Comparison of ENCODE assay signal across 25 mouse cellular contexts in the genomic region with DNA sequence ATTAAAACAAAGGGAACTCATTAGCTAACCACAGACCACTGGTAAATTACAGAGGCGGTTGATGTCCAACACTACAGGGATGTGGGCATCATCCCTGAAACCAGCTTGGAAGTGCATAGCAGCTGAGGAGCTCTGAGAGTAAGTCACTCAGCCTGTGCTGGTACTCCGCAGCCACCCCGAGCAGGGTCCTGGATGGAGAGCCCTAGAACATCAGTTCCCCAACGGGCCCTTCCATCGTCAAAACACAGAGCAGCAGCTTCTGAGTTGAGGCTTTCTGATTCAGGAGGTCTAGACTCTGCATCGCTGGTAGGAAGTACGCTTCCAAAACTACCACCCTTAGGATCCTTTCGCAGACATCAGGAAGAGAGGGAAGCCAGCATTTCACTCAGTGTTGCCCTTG.
"Had no signal": no experiment of that assay in that cellular context is flagged by ENCODE, and none has a peak within 500 bp of the region (broad histone marks: within the 10 kb centered on the region; RNA-seq: fewer than 3 reads in every experiment).

No protein-coding gene starts in this region.

- H3K4me2 ChIP-seq: embryonic facial prominence, embryonic 12.5 days; embryonic facial prominence, embryonic 13.5 days; embryonic facial prominence, embryonic 15.5 days; forebrain, embryonic 12.5 days; forebrain, embryonic 13.5 days; forebrain, embryonic 15.5 days had no signal

- H3K27me3 ChIP-seq: embryonic facial prominence, embryonic 12.5 days; embryonic facial prominence, embryonic 13.5 days; embryonic facial prominence, embryonic 15.5 days; forebrain, embryonic 15.5 days had no signal

- H3K4me3 ChIP-seq: embryonic facial prominence, embryonic 10.5 days; embryonic facial prominence, embryonic 12.5 days; embryonic facial prominence, embryonic 13.5 days; embryonic facial prominence, embryonic 15.5 days; erythroblast, embryonic 14.5 days; forebrain, embryonic 10.5 days; forebrain, embryonic 12.5 days; forebrain, embryonic 13.5 days; forebrain, embryonic 15.5 days; gastrocnemius, adult 2 months; heart, adult 2 months had no signal

- H3K27ac ChIP-seq: embryonic facial prominence, embryonic 10.5 days; embryonic facial prominence, embryonic 12.5 days; embryonic facial prominence, embryonic 13.5 days; embryonic facial prominence, embryonic 15.5 days; forebrain, embryonic 10.5 days; forebrain, embryonic 12.5 days; forebrain, embryonic 13.5 days; forebrain, embryonic 15.5 days; gastrocnemius, adult 2 months; heart, adult 2 months had no signal

- H3K9ac ChIP-seq: embryonic facial prominence, embryonic 12.5 days; embryonic facial prominence, embryonic 13.5 days; embryonic facial prominence, embryonic 15.5 days; forebrain, embryonic 12.5 days; forebrain, embryonic 13.5 days; forebrain, embryonic 15.5 days; forebrain, postnatal 0 days had no signal

- H3K9me3 ChIP-seq: embryonic facial prominence, embryonic 10.5 days; embryonic facial prominence, embryonic 12.5 days; embryonic facial prominence, embryonic 13.5 days; embryonic facial prominence, embryonic 15.5 days; forebrain, embryonic 10.5 days; forebrain, embryonic 12.5 days; forebrain, embryonic 13.5 days; forebrain, embryonic 15.5 days had no signal

- DNase-seq: cerebellum, adult 2 months; cerebellum, adult 8-10 months; cerebellum, postnatal 10 days; cerebellum, postnatal 14 days; cerebellum, postnatal 25 days; embryo, embryonic 11 days; forebrain, postnatal 0 days; gastrocnemius, adult 2 months; gastrocnemius, postnatal 10 days; gastrocnemius, postnatal 14 days; gastrocnemius, postnatal 25 days; gastrocnemius, postnatal 36 days; heart, adult 18-20 months; heart, adult 2 months had no signal

- H3K36me3 ChIP-seq: embryonic facial prominence, embryonic 10.5 days; embryonic facial prominence, embryonic 12.5 days; embryonic facial prominence, embryonic 13.5 days; embryonic facial prominence, embryonic 15.5 days; forebrain, embryonic 10.5 days; forebrain, embryonic 12.5 days; forebrain, embryonic 15.5 days had no signal

- ATAC-seq: forebrain, embryonic 13.5 days; forebrain, embryonic 14.5 days; forebrain, embryonic 15.5 days; forebrain, embryonic 16.5 days; forebrain, postnatal 0 days had no signal
